In the genomic region with DNA sequence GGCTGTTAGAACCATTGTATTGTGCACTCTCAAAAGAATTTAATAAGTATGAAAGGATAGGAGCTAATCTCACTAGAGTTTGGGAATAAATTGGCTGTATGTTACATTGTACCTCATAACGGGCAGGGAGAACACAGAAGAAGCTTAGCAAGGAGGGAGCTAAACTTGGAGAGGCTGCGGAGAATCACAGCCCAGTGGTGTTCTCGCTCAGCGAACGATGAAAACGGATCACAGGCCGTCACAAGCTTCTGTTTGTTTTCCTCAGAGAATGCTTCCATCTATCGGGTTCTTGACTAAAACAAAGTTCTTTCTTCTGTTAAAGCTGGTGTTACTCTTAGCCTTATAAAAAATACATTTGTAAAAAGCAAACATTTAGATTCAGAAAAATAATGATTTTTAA, we compare ENCODE assay signal across 28 mouse cellular contexts.
DNase-seq lines count a peak whose midpoint lies in the region; ATAC-seq and TF ChIP-seq lines count a peak whose summit lies in the region.
"Had no signal": no experiment of that assay in that cellular context is flagged by ENCODE, and none has a peak within 500 bp of the region (broad histone marks: within the 10 kb centered on the region; RNA-seq: fewer than 3 reads in every experiment).

No protein-coding gene starts in this region.

- no peaks in the 10 kb centered on the region for H3K27me3 ChIP-seq in hindbrain, postnatal 0 days (ENCODE audit: insufficient read depth, low read length)
- no peaks in the 10 kb centered on the region for H3K27me3 ChIP-seq in hindbrain, embryonic 14.5 days (ENCODE audit: control insufficient read depth, insufficient read depth, low read length)
- H3K27me3 ChIP-seq in midbrain, embryonic 14.5 days (ENCODE audit: control insufficient read depth, insufficient read depth, low read length), result no peaks in the 10 kb centered on the region
- H3K27me3 ChIP-seq in midbrain, postnatal 0 days (ENCODE audit: insufficient read depth, low read length), result no peaks in the 10 kb centered on the region
- H3K27me3 ChIP-seq: CH12.LX; embryonic facial prominence, embryonic 13.5 days; embryonic facial prominence, embryonic 15.5 days; forebrain, embryonic 12.5 days; Patski had no signal

- DNase-seq in hindbrain, postnatal 0 days (ENCODE audit: low spot score), result peak; percentile 14
- no peak for DNase-seq in hindbrain, embryonic 14.5 days (ENCODE audit: low spot score)
- DNase-seq in midbrain, embryonic 14.5 days, result peak; percentile 52
- DNase-seq in midbrain, postnatal 0 days (ENCODE audit: low spot score), result no peak
- peak; percentile 52 for DNase-seq in brain, embryonic 14.5 days (ENCODE audit: low read depth)
- DNase-seq: adrenal gland, adult 8-10 months; adrenal gland, postnatal 14 days; adrenal gland, postnatal 36 days; B cell, adult 2 months; cerebellum, adult 11 months; cerebellum, adult 18-20 months; cerebellum, adult 8-10 months; cerebellum, adult 9-11 months; cerebellum, postnatal 14 days; cerebellum, postnatal 36 days; embryo, embryonic 11 days had no signal

- no peak overlapping the region for H3K4me3 ChIP-seq in hindbrain, postnatal 0 days (ENCODE audit: low read length)
- no peak overlapping the region for H3K4me3 ChIP-seq in hindbrain, embryonic 14.5 days (replicated peaks; ENCODE audit: low read length)
- no peak overlapping the region for H3K4me3 ChIP-seq in midbrain, embryonic 14.5 days (replicated peaks; ENCODE audit: low read depth, low read length)
- no peak overlapping the region for H3K4me3 ChIP-seq in midbrain, postnatal 0 days (ENCODE audit: low read depth, low read length)
- H3K4me3 ChIP-seq: embryonic facial prominence, embryonic 13.5 days; embryonic facial prominence, embryonic 15.5 days; erythroblast, embryonic 14.5 days; forebrain, embryonic 10.5 days; forebrain, embryonic 12.5 days had no signal

- no peak for ATAC-seq in hindbrain, postnatal 0 days
- ATAC-seq in hindbrain, embryonic 14.5 days (ENCODE audit: low FRiP score), result no peak
- ATAC-seq in midbrain, embryonic 14.5 days (ENCODE audit: low FRiP score, low TSS enrichment), result no peak
- ATAC-seq in midbrain, postnatal 0 days (ENCODE audit: low FRiP score), result no peak
- ATAC-seq: activated CD4-positive, CD25-positive, alpha-beta regulatory T cell, adult 4 months; CD4-positive, CD25-positive, alpha-beta regulatory T cell, adult 4 months; forebrain, embryonic 14.5 days; forebrain, embryonic 16.5 days; Patski had no signal

- H3K9ac ChIP-seq in hindbrain, postnatal 0 days (replicated peaks; ENCODE audit: low read length), result no peak overlapping the region
- H3K9ac ChIP-seq in hindbrain, embryonic 14.5 days, result no peak overlapping the region
- H3K9ac ChIP-seq in midbrain, embryonic 14.5 days (replicated peaks; ENCODE audit: low read length), result no peak overlapping the region
- H3K9ac ChIP-seq in midbrain, postnatal 0 days (replicated peaks; ENCODE audit: low read length, poor library complexity, severe bottlenecking), result no peak overlapping the region
- H3K9ac ChIP-seq: embryonic facial prominence, embryonic 13.5 days; embryonic facial prominence, embryonic 15.5 days; forebrain, embryonic 12.5 days had no signal

- 29% methylated on average over 8 of the region's 8 CpGs for WGBS in hindbrain, postnatal 0 days
- WGBS in hindbrain, embryonic 14.5 days, result 21% methylated on average over 8 of the region's 8 CpGs
- WGBS in midbrain, embryonic 14.5 days, result 4% methylated on average over 8 of the region's 8 CpGs
- 11% methylated on average over 8 of the region's 8 CpGs for WGBS in midbrain, postnatal 0 days

- no peak for TF ChIP-seq CTCF in hindbrain, postnatal 0 days (IDR thresholded peaks at IDR 0.05; ENCODE audit: low read depth)
- no peak for TF ChIP-seq CTCF in midbrain, postnatal 0 days (IDR thresholded peaks at IDR 0.05)
- no peak for TF ChIP-seq CTCF in brain, embryonic 14.5 days (IDR thresholded peaks at IDR 0.05; ENCODE audit: borderline replicate concordance, extremely low read depth, insufficient read depth, insufficient read length)

- H3K4me2 ChIP-seq in hindbrain, postnatal 0 days (ENCODE audit: low read depth, low read length), result no peak overlapping the region
- H3K4me2 ChIP-seq in hindbrain, embryonic 14.5 days (replicated peaks), result no peak overlapping the region
- H3K4me2 ChIP-seq in midbrain, embryonic 14.5 days (ENCODE audit: low read length), result no peak overlapping the region
- no peak overlapping the region for H3K4me2 ChIP-seq in midbrain, postnatal 0 days (ENCODE audit: low read depth, low read length, poor library complexity, severe bottlenecking)
- H3K4me2 ChIP-seq: embryonic facial prominence, embryonic 13.5 days; embryonic facial prominence, embryonic 15.5 days; forebrain, embryonic 12.5 days had no signal

- H3K4me1 ChIP-seq in hindbrain, postnatal 0 days (ENCODE audit: insufficient read depth, low read length), result no peaks in the 10 kb centered on the region
- H3K4me1 ChIP-seq in hindbrain, embryonic 14.5 days (replicated peaks; ENCODE audit: control insufficient read depth, insufficient read depth, low read length), result no peaks in the 10 kb centered on the region
- H3K4me1 ChIP-seq in midbrain, embryonic 14.5 days (ENCODE audit: control insufficient read depth, insufficient read depth, low read length), result no peaks in the 10 kb centered on the region
- no peaks in the 10 kb centered on the region for H3K4me1 ChIP-seq in midbrain, postnatal 0 days (ENCODE audit: insufficient read depth, low read length)
- H3K4me1 ChIP-seq: embryonic facial prominence, embryonic 15.5 days had no signal

- TF ChIP-seq POLR2A in brain, embryonic 14.5 days (IDR thresholded peaks at IDR 0.05; ENCODE audit: borderline replicate concordance, extremely low read depth, insufficient read depth, insufficient read length, poor library complexity, severe bottlenecking), result no peak

- no peaks in the 10 kb centered on the region for H3K9me3 ChIP-seq in hindbrain, postnatal 0 days (ENCODE audit: low read length)
- no peaks in the 10 kb centered on the region for H3K9me3 ChIP-seq in hindbrain, embryonic 14.5 days (ENCODE audit: control insufficient read depth, low read length)
- no peaks in the 10 kb centered on the region for H3K9me3 ChIP-seq in midbrain, embryonic 14.5 days (ENCODE audit: control insufficient read depth, low read length)
- no peaks in the 10 kb centered on the region for H3K9me3 ChIP-seq in midbrain, postnatal 0 days (ENCODE audit: low read length)
- H3K9me3 ChIP-seq: embryonic facial prominence, embryonic 13.5 days; embryonic facial prominence, embryonic 15.5 days; forebrain, embryonic 10.5 days; forebrain, embryonic 12.5 days had no signal

- no peak overlapping the region for H3K27ac ChIP-seq in hindbrain, postnatal 0 days
- no peak overlapping the region for H3K27ac ChIP-seq in hindbrain, embryonic 14.5 days
- H3K27ac ChIP-seq in midbrain, embryonic 14.5 days (replicated peaks; ENCODE audit: low read depth, low read length), result no peak overlapping the region
- H3K27ac ChIP-seq in midbrain, postnatal 0 days (ENCODE audit: low read depth, low read length), result no peak overlapping the region
- H3K27ac ChIP-seq: embryonic facial prominence, embryonic 13.5 days; embryonic facial prominence, embryonic 15.5 days; forebrain, embryonic 10.5 days; forebrain, embryonic 12.5 days had no signal

- H3K36me3 ChIP-seq in hindbrain, postnatal 0 days (ENCODE audit: insufficient read depth, low read length), result no peaks in the 10 kb centered on the region
- H3K36me3 ChIP-seq in hindbrain, embryonic 14.5 days (replicated peaks; ENCODE audit: control insufficient read depth, insufficient read depth), result no peaks in the 10 kb centered on the region
- no peaks in the 10 kb centered on the region for H3K36me3 ChIP-seq in midbrain, embryonic 14.5 days (ENCODE audit: control insufficient read depth, insufficient read depth, low read length)
- H3K36me3 ChIP-seq in midbrain, postnatal 0 days (ENCODE audit: insufficient read depth, low read length), result no peaks in the 10 kb centered on the region
- H3K36me3 ChIP-seq: embryonic facial prominence, embryonic 13.5 days; embryonic facial prominence, embryonic 15.5 days; forebrain, embryonic 10.5 days; forebrain, embryonic 12.5 days; G1E had no signal

Comparison
In these comparisons a context has a peak if more than half of its experiments do, and no peak if none do; other contexts are left out.
1. DNase-seq: peak in hindbrain, postnatal 0 days (single experiment), midbrain, embryonic 14.5 days (single experiment) and brain, embryonic 14.5 days (single experiment); none in hindbrain, embryonic 14.5 days (single experiment) and midbrain, postnatal 0 days (single experiment).